Comparison of ENCODE assay signal across 33 mouse cellular contexts in the genomic region with DNA sequence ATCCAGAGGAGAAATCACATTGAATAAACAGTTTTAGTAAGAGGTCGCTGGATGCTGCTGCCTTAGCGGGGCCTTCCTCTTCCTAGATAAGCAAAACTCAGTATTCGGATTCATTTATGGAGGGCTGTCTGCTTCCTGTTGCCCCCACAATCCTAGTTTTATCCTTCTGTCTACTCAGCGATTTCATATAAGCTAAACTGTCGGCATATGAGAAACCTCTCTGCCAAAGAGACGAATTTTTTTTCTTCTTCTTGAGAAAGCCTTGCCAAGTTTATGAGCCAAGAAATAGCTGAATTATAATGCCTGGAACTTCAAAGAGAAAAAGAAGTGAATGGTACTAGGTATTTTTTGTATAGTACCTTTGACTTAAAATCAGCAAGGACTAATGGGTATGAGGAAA.
A peak's percentile ranks its signal among the peaks of the same experiment; 100 is the strongest.
DNase-seq lines count a peak whose midpoint lies in the region; ATAC-seq lines count a peak whose summit lies in the region.
"Had no signal": no experiment of that assay in that cellular context is flagged by ENCODE, and none has a peak within 500 bp of the region (broad histone marks: within the 10 kb centered on the region; RNA-seq: fewer than 3 reads in every experiment).

No protein-coding gene starts in this region.

- H3K27me3 ChIP-seq in embryonic facial prominence, embryonic 14.5 days (replicated peaks; ENCODE audit: control insufficient read depth, insufficient read depth, low read length), result no peaks in the 10 kb centered on the region
- H3K27me3 ChIP-seq in stomach, embryonic 15.5 days (replicated peaks), result no peaks in the 10 kb centered on the region
- H3K27me3 ChIP-seq in kidney, embryonic 16.5 days (ENCODE audit: insufficient read depth, low read length), result no peaks in the 10 kb centered on the region
- H3K27me3 ChIP-seq: hindbrain, embryonic 13.5 days; kidney, embryonic 15.5 days; limb, embryonic 15.5 days; liver, embryonic 13.5 days had no signal

- 52% methylated on average over 6 of the region's 6 CpGs for WGBS in embryonic facial prominence, embryonic 14.5 days
- WGBS in stomach, embryonic 15.5 days, result 36% methylated on average over 6 of the region's 6 CpGs
- WGBS in kidney, embryonic 16.5 days, result 53% methylated on average over 6 of the region's 6 CpGs

- DNase-seq in frontal cortex, postnatal 36 days (ENCODE audit: low spot score in 2 of 2), result no peak
- DNase-seq in brain, adult 2 months (ENCODE audit: low read depth, low spot score), result peak; percentile 33
- peak; percentile 34 for DNase-seq in embryonic facial prominence, embryonic 14.5 days (ENCODE audit: low spot score)
- DNase-seq: adrenal gland, adult 2 months; adrenal gland, postnatal 36 days; B cell, adult 2 months; cerebellum, adult 11 months; cerebellum, adult 9-10 months; cerebellum, postnatal 36 days; embryo, embryonic 11 days; gastrocnemius, postnatal 14 days; heart, adult 18-20 months; heart, postnatal 4 days; kidney, adult 18-20 months; kidney, postnatal 4 days; layer of hippocampus, postnatal 36 days; liver, embryonic 13.5 days; lung, adult 2 months; lung, postnatal 14 days; midbrain, embryonic 14.5 days; retina, postnatal 1 day; right cerebral cortex, postnatal 25 days; thymus, postnatal 4 days had no signal

- ATAC-seq in frontal cortex, adult (ENCODE audit: low TSS enrichment), result peak; percentile 57
- no peak for ATAC-seq in embryonic facial prominence, embryonic 14.5 days (ENCODE audit: low read depth)
- no peak for ATAC-seq in stomach, embryonic 15.5 days (ENCODE audit: insufficient read depth, low FRiP score, low read depth)
- ATAC-seq in kidney, embryonic 16.5 days (ENCODE audit: low FRiP score, low TSS enrichment), result no peak
- no peak for ATAC-seq in cerebellum, adult (ENCODE audit: insufficient number of reproducible peaks, low FRiP score, low TSS enrichment)
- ATAC-seq: activated CD4-positive, CD25-positive, alpha-beta regulatory T cell, adult 4 months had no signal

- H3K27ac ChIP-seq in embryonic facial prominence, embryonic 14.5 days (replicated peaks; ENCODE audit: low read depth, low read length), result no peak overlapping the region
- H3K27ac ChIP-seq in stomach, embryonic 15.5 days, result no peak overlapping the region
- H3K27ac ChIP-seq in kidney, embryonic 16.5 days (ENCODE audit: low read length), result no peak overlapping the region
- H3K27ac ChIP-seq: hindbrain, embryonic 13.5 days; kidney, embryonic 15.5 days; limb, embryonic 10.5 days; limb, embryonic 15.5 days; liver, embryonic 13.5 days had no signal

- H3K9me3 ChIP-seq in embryonic facial prominence, embryonic 14.5 days (ENCODE audit: control insufficient read depth, low read length), result no peaks in the 10 kb centered on the region
- no peaks in the 10 kb centered on the region for H3K9me3 ChIP-seq in stomach, embryonic 15.5 days
- no peaks in the 10 kb centered on the region for H3K9me3 ChIP-seq in kidney, embryonic 16.5 days (ENCODE audit: low read length)
- H3K9me3 ChIP-seq: hindbrain, embryonic 13.5 days; kidney, embryonic 15.5 days; limb, embryonic 10.5 days; limb, embryonic 15.5 days; liver, embryonic 13.5 days had no signal

- no peak overlapping the region for H3K4me3 ChIP-seq in embryonic facial prominence, embryonic 14.5 days (ENCODE audit: low read depth, low read length)
- H3K4me3 ChIP-seq in stomach, embryonic 15.5 days (replicated peaks), result no peak overlapping the region
- no peak overlapping the region for H3K4me3 ChIP-seq in kidney, embryonic 16.5 days (ENCODE audit: low read length)
- H3K4me3 ChIP-seq: hindbrain, embryonic 13.5 days; kidney, embryonic 15.5 days; limb, embryonic 10.5 days; limb, embryonic 15.5 days; liver, embryonic 13.5 days had no signal

- H3K4me1 ChIP-seq in embryonic facial prominence, embryonic 14.5 days (ENCODE audit: control insufficient read depth, insufficient read depth, low read length), result 0 out of 2 replicates have a peak, but pooled peaks cover 3% of the 10 kb centered on the region
- no peaks in the 10 kb centered on the region for H3K4me1 ChIP-seq in stomach, embryonic 15.5 days
- H3K4me1 ChIP-seq in kidney, embryonic 16.5 days (ENCODE audit: insufficient read depth, low read length), result no peaks in the 10 kb centered on the region
- H3K4me1 ChIP-seq: hindbrain, embryonic 13.5 days; kidney, embryonic 15.5 days; limb, embryonic 15.5 days; liver, embryonic 13.5 days had no signal

- no peaks in the 10 kb centered on the region for H3K36me3 ChIP-seq in embryonic facial prominence, embryonic 14.5 days (ENCODE audit: control insufficient read depth, insufficient read depth, low read length)
- no peaks in the 10 kb centered on the region for H3K36me3 ChIP-seq in stomach, embryonic 15.5 days
- no peaks in the 10 kb centered on the region for H3K36me3 ChIP-seq in kidney, embryonic 16.5 days (ENCODE audit: insufficient read depth, low read length)
- H3K36me3 ChIP-seq: hindbrain, embryonic 13.5 days; kidney, embryonic 15.5 days; limb, embryonic 10.5 days; limb, embryonic 15.5 days; liver, embryonic 13.5 days had no signal

- H3K9ac ChIP-seq in embryonic facial prominence, embryonic 14.5 days (ENCODE audit: low read depth, low read length), result no peak overlapping the region
- no peak overlapping the region for H3K9ac ChIP-seq in stomach, embryonic 15.5 days
- H3K9ac ChIP-seq in kidney, embryonic 16.5 days (replicated peaks; ENCODE audit: low read length), result no peak overlapping the region
- H3K9ac ChIP-seq: hindbrain, embryonic 13.5 days; kidney, embryonic 15.5 days; limb, embryonic 15.5 days; liver, embryonic 13.5 days had no signal

- H3K4me2 ChIP-seq in embryonic facial prominence, embryonic 14.5 days (ENCODE audit: low read depth, low read length), result peak overlapping the region; percentile 21
- peak overlapping the region; percentile 10; the same call in 1 of the 2 replicates for H3K4me2 ChIP-seq in stomach, embryonic 15.5 days
- H3K4me2 ChIP-seq in kidney, embryonic 16.5 days (replicated peaks; ENCODE audit: low read depth, low read length), result no peak overlapping the region
- H3K4me2 ChIP-seq: heart, embryonic 11.5 days; hindbrain, embryonic 13.5 days; kidney, embryonic 15.5 days; limb, embryonic 15.5 days; liver, embryonic 13.5 days had no signal

Comparison
In these comparisons a context has a peak if more than half of its experiments do, and no peak if none do; other contexts are left out.
1. DNase-seq: peak in brain, adult 2 months (single experiment) and embryonic facial prominence, embryonic 14.5 days (single experiment); none in frontal cortex, postnatal 36 days (0 of 2).